Mouse (Mus musculus) embryo, embryonic 11 days (tissue): Measurements from ENCODE around the gene Gipc1.
A peak's percentile ranks its signal among the peaks of the same experiment; 100 is the strongest.

ENCODE experiments used
- DNase-seq: peaks from one replicate; pipeline ENCODE4 v3.0.0-alpha.2; 2015

Gipc1 gene

DNA sequence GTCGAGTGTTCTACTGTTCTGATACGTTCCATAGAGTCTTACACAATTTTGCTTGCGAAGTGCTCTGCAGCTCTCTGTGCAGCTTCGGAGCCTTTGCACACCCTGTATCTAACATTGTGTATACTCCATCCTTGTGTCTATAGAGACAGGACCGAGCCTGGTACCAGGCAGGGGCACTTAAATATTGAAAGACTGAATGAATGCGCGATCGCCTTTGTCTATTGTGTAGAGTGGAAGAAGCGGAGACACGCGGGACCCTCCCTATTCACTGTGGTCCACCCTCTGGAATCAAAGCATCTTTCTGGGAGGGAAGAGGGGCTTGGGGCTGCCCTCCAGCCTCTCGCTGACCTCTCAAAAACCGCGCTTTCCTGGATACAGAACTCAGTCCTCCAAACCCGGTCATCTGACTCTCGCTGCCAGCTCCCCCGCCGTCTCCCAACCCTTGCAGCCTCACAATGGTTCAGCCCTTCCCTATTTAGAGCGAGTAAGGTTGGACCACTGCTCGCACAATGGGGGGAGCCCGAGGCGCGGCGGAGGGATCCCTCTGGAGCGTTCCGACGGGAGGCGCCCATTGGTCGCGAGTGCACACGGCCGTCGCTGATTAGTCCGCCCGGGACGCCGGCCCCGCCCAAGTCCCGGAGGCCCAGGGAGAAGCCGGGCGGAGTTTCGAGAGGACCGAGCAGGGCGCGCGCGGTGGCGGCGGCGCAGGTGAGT lies at the start of gene Gipc1:
Gipc1 (plus strand) TSS at position 648 of the 714 bp plus-strand sequence.
- DNase-seq, result peak; percentile 99

DNA sequence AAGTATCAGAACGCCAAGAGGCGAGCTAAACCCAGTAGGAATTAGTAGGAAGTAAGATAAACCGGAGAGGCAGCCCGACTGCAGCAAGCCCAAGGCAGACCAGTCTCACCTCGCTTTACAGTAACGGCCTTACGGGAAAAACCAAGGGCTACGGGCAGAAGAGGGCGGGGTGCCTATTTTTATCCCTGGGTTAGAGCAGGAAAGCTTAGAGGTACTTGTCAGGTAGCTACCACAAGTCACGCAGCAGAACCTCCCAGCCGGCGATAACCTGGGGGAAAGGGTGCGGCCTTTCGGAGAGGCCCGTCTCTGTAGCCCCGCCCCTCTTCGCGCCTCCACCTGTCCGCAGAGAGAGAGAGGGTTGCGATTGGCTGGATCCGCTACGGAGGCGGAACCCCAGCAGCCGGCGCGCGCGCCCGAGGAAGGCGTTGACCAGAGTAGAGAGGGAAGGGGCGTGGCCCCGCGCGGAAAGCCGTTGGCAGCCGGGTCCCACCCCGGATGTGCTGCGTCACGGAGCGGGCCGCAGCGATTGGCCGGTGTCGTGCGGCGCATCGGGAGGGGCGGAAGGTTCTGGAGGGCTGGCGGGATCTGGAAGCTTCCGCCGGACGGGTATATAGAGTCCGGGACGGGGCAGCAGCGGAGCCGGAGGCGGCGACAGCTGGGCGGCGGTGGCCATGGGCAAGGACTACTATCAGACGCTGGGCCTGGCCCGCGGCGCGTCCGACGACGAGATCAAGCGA lies 44.6 kb upstream of the Gipc1 start, which contains the start of the genes Tecr and Dnajb1:
Tecr (minus strand) TSS at position 311 of the 737 bp plus-strand sequence.
Dnajb1 (plus strand) TSS at position 533 of the 737 bp plus-strand sequence.
- peak; percentile 100 for DNase-seq

DNA sequence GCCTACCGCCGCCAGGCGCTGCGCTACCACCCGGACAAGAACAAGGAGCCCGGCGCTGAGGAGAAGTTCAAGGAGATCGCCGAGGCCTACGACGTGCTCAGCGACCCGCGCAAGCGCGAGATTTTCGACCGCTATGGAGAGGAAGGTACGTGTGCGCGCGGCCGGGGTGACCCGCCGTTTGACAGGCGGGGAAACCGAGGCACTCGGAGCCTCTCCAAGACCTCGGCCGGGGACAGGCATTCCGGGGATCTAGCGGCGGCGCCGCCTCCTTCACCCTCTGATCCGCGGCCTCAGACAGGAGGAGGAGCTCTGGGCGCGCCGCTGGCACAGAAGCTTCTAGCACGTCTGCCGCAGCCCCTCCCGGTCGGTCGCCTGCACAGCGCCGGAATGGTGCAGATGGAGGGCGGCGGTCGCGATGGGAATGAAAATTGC lies 44.1 kb upstream of the Gipc1 start:
- peak; percentile 85 for DNase-seq

DNA sequence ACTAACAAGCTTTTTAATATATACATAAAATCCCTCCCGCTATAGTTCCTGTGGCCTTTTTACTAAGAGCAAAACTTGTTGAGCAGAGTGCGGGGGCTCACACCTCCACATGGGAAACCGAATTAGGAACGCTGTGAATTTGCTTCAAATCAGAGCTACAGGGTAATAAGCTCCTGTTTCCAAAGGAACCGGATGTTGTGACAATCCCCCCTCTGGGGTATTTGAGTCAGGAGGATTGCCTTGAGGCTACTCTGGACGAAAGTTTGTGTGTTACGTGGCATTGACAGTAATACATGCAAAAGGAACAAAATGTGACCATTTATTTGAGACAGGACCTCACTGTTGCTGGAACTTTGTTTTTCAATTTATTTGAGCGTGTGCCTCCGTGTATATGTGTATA lies 43.4 kb upstream of the Gipc1 start:
- DNase-seq, result no peak

DNA sequence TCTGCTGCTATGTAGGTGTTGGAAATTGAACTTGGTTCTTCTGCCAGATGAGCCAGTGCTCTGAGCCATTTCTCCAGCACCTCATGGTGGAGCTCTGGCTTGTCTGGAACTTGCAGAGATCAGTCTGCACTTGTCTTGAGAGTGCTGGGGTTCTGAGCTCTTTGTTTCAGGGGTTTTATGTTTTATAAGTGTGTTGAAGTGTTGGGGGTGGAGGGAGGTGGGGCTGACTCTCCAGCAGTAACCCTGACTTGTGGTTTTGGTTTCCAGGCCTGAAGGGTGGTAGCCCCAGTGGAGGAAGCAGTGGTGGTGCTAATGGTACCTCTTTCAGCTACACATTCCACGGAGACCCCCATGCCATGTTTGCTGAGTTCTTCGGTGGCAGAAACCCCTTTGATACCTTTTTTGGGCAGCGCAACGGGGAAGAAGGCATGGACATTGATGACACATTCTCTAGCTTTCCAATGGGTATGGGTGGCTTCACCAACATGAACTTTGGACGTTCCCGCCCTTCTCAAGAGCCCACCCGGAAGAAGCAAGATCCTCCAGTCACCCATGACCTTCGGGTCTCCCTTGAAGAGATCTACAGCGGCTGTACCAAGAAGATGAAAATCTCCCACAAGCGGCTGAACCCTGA lies 42.8 kb upstream of the Gipc1 start:
- no peak for DNase-seq

DNA sequence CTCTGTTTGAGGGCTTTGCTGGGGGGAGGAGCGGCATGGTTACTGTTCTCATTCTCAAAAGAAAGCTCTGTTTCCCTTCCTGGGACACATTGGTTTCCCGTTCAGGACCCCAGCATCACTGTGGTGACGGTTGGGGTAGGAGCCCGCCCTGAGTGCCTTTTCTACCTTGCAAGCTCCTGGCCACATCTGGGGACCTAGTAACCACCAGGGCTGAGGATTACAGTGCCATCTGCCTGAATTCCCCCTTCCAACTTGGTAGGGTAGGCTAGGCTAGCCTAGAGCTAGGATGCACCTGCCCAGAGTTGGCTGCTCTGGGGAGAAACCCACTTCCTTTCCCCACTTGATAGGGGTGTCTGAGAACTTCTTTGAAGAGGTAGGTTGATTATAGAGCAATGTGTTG lies 40.6 kb upstream of the Gipc1 start:
- DNase-seq, result no peak

DNA sequence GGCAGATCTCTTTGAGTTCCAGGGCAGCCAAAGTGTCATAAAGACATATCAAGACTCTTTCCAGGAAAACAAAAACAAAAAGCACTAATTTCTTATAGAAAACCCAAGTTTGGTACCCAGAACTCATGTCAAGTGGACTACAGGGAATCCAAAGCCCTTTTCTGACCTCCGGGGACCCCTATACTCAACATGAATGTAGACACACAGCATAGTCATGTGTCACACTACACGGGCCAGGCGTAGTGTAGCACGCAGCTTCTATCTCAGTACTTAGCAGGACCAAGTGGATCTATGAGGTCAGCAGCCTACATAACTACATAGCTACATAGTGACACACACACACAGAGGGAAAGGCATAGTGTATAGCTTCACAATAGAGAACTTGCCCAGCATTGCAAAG lies 38.8 kb upstream of the Gipc1 start:
- DNase-seq, result no peak

DNA sequence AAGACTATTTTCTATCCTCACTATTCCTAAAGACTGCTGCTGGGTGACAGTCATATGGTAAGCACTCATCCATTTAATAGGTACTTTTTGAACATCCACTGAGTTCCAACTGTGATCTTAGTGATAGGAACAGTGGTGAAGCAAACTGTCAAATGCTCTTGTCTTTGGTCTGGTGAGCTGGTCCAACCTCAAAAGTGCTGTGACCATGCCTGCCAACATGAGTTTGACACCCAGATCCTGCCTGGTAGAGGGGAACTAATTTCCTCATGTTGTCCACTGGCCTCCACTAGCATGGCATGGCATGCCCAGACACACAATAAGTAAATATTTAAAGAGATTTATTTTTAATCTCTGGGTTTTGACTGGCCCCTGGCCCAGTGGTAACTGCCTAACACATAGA lies 35.9 kb upstream of the Gipc1 start:
- DNase-seq, result no peak

DNA sequence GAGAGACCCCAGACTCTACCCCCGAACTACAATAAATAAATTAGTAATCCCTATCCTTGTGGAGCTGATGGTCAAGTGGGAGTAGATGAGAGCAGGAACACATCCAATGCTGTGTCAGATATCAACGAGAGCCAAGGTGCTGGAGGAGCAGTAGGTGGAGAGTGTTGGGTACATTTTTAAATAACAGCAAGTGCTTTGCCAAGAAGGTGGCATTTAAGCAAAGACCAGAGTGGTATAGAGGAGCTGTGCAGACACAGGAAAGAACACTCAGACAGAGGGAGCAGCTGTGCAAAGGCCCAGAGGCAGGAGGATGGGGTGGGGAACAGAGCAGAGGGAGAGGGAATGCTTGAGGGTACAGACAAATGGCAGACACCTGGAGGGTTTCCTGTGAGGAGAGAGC lies 35.4 kb upstream of the Gipc1 start:
- no peak for DNase-seq

DNA sequence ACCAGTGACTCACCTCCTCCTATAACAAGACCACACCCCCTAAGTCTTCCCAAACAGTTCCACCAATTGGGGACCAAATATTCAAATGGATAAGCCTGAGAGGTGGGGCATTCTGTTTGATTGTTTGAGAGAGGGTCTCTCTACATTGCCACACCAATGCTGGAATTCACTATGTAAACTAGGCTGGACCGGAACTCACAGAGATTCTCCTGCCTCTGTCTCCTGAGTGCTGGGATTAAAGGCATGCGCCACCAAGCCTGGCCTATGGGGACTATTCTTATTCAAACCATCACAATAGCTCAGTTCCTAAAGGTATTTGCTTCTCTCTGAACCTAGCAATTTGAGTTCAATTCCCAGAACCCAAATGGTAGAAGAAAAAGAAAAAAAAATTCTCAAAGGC lies 33.9 kb upstream of the Gipc1 start:
- DNase-seq, result no peak

DNA sequence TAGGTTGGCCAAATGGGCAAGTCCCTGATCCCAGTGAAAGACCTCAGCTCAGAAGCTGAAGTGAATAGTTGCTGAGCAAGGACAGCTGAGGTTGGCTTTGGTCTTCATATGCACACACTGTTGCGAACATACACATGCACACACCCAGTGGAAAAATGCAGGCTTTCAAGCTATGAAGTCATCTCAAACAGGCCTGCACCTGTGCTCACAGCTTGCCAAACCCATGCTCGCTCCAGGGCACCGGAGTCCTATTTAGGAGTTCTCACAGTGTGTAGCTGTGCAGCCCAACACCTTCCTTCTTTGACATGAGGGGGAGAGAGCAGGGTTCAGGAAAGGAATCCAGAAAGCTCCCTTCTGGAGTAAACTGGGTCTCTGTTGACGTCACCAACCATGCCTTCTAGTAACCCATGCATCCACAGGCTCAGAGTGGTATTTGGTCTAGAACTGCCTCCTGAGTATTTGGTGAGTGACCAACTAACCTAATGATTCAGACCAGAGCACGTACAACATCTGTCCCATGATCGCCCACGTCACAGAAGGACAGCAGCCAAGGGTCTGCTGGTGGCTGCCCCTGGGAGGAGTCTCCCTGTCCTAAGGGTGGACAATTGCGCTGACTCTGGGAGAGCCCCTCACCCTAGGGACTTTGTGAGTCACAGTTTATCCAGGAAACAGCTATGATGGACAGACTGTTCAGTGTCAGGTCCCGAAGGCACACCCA lies 32.8 kb upstream of the Gipc1 start:
- no peak for DNase-seq

DNA sequence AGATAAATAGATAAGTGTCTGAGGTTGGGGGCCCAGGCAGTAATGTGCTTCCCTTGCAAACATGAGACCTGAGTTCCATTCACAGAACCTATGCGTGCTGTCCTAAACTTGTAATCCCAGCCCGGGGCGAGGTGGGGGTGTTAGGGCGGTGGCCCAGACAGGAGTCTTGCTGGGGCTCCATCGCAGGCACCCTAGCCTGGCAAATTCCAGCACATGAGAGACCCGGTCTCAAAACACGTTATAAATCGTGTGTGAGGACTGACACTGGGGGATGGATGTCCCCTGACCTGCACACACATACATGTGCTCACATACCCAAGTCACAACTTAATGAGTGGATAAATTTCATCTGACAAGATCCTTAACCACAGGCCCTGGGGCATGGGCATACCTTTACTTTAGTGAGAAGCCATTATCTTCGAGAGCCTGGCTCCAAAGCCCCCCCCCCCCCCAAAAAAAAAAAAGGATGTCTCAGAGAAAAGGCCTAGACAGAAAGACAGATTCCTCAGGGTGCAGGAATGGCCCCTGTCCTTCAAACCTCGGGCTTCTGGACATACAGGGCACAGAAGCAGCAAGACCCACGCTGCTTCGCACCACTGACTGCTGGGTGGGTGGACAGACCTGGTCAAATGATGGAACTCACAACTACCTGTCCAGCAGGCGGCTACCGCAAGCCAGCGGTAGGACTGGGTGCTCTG lies 30.6 kb upstream of the Gipc1 start:
- no peak for DNase-seq

DNA sequence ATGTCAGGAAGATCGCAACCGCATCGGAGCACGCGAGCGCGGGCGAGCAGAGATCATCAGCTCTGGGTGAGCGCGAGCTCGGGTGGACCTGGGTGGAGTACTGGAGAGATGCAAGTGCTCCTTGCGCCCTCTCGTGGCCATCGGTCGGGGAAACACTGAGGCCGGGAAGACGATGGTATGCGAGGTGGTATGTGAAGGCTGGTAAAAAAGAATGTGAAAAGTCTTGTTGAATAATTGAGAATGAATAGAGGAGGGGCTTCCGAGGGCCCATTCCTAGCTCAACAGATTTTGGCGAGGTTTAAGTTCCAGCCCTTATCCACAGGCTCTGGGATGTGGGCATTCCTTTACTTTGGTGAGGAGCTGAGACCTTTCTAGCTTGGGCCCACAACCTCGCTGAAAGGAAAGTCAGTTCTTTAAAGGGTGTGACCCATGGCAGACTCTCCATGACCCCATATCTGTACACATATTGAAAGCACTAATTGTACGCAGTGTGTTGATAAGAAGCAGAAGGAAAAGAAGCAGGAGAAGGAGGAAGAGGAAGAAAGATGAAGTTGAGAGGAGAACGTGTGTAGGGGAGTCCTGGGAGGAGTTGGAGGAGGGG lies 30.0 kb upstream of the Gipc1 start:
- peak; percentile 89 for DNase-seq

DNA sequence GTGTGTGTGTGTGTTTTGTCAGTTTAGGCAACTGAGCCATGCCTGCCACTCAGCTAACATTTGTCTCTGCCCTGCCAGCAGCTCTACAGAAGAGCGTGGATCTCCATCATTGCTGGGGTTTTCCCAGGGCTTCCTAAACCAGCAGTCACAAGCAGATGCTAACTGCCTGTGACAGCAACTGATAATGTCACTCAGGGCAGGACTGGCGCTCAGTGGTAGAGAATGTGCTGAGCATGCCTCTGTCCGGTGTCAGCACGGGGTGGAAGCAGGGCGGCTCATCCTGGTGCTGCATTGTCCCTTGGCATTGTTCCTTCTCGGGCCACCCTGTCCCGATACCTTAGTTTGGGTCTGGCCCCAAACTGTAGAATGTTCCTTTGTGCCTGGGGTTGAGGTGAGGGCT lies 28.9 kb upstream of the Gipc1 start:
- no peak for DNase-seq

DNA sequence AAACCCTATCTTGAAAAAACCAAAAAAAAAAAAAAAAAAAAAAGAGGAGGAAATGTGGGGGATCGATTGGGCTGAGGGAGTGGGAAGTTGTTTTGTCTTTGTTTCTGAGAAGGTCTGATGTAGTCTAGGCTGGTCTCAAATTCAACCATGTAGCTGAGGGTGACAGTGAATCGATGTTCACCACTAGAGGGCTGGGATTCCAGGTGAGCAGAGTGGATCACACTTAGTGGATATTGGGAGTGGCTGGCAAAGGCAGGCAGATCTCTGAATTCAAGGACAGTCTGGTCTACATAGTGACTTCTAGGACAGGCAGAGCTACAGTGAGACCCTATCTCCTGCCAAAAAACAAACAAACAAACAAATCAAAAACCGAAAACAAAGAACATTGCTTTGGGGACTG lies 27.7 kb upstream of the Gipc1 start:
- peak; percentile 49 for DNase-seq

DNA sequence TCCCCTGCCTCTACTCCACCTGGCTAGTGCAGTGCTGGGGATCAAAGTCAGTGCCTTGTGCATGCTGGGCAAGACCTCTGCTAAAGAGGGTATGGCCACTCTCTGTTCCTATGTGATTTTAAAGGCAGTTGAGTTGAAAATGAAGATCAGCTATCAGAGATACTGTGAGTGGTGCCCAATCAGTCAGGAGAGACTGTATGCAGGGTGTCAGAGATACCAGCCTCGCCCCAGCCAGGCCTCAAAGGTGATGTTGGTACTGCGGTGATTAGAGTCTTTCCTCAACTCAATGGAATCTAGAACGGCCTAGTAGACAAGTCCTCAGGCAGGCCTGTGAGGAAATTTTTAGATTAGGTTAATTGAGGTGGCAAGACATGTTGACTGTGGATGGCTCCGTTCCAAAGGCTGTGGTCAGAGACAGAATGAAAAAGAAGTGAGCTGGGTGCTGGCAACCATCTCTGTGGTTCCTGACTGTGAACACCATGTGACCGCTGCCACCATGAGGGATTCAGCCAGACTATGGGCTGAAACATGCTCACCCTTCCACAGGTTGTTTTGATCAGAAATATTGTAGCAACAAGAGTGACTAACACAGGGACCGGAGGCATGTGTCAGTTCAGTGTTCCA lies 26.7 kb upstream of the Gipc1 start:
- no peak for DNase-seq

DNA sequence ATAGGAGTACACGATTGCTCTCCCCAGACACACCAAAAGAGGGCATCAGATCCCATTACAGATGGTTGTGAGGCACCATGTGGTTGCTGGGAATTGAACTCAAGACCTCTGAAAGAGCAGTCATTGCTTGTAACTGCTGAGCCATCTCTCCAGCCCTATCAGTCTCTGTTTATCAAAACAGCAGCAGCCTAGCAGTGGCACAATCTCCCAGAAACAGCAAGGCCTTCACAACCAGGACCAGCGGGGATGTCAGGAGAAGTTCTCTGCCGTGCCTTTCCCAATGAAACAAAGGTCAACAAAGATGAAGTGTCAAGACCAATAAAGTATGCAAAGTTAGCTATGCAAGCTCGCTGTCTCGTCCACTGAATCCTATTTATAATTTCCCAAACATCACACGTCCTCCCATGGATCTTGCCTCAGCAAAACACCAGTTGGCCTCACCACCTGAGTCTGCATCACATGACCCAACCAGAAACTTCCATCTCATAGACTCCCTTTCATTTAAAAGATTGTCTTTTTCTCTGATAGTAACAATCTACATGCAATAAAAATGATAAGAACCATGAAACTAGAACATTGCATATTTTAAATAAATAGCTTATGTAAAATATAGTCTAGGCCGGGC lies 20.3 kb upstream of the Gipc1 start:
- DNase-seq, result no peak

DNA sequence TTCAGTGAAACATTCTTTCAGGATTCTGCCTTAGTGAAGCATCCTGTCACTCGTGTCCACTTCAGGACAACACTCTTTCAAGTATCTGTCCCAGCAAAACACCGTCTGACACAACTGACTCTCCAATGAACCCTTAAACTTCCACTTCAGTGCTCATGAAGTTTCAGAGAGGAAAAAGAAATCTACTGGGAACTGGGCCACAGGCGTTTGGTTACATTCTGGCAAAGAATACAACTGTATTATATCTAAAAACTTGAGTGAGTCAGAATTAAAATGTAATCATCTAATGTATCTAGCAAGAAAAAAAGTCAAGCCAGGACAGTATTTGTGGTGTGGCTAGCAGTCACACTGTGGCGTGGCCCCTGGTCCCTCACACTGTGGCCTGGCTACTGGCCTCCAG lies 13.6 kb upstream of the Gipc1 start:
- no peak for DNase-seq

DNA sequence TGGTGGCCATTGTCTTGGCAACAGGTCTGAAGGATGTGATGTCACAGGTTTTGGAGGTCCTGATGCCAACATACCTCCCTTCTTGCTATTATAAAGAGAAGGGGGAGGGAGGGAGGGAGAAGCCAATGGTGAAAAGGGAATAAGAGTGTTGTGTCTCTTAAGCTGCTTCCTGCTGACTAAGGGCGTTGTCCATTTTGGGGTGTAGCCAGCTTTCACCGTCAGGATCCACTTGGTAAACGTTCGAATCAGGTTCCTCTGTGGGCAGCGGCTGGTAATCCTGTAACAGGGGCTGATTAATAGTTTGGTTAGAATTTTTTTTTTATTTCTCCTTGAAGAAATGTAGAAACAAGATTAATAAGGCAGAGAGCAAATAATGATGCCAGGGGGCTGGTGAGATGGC lies 12.8 kb upstream of the Gipc1 start:
- no peak for DNase-seq

DNA sequence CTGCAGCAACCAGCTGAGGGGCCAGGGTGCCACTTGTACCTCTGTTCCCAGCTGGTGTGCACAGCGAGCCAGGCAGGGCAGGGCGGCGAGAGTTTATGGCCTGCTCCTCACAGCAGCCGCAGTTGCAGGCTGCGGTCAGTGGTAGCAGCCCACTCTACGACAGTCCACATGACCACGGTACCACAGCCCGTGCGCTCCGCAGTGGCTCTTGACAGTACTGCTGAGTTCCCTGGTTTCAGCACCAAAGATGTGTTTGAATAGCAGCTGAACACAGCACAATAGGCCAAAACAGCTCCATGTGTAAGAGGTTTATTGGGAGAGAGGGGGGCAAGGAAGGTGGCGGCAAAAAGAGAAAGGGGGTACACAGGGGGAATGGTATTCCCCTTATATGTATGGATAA lies 5.0 kb upstream of the Gipc1 start:
- no peak for DNase-seq

DNA sequence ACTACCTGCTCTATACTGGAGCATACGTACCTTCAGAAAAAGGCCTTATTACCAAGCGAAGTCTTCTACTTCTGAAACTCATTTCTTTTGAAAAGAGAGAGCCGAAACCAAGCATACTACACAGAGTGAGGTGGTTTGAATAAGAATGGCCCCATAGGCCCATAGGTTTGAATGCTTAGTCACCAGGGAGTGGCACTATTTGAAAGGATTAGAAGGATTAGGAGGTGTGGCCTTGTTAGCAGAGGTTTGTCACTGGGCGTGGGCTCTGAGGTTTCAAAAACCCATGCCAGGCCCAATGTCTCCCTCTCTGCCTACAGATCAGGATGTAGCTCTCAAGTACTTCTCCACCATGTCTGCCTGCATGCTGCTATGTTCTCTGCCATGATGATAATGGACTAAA lies 4.4 kb upstream of the Gipc1 start:
- no peak for DNase-seq
